Mouse (Mus musculus): ENCODE measurements around the gene Psmb9.
A peak's percentile ranks its signal among the peaks of the same experiment; 100 is the strongest.
"Not testable (repeated sequence)": the region's sequence is repeated elsewhere in the genome, so short reads cannot be mapped to it uniquely, and the experiment has no call there.

Gene Psmb9

DNA sequence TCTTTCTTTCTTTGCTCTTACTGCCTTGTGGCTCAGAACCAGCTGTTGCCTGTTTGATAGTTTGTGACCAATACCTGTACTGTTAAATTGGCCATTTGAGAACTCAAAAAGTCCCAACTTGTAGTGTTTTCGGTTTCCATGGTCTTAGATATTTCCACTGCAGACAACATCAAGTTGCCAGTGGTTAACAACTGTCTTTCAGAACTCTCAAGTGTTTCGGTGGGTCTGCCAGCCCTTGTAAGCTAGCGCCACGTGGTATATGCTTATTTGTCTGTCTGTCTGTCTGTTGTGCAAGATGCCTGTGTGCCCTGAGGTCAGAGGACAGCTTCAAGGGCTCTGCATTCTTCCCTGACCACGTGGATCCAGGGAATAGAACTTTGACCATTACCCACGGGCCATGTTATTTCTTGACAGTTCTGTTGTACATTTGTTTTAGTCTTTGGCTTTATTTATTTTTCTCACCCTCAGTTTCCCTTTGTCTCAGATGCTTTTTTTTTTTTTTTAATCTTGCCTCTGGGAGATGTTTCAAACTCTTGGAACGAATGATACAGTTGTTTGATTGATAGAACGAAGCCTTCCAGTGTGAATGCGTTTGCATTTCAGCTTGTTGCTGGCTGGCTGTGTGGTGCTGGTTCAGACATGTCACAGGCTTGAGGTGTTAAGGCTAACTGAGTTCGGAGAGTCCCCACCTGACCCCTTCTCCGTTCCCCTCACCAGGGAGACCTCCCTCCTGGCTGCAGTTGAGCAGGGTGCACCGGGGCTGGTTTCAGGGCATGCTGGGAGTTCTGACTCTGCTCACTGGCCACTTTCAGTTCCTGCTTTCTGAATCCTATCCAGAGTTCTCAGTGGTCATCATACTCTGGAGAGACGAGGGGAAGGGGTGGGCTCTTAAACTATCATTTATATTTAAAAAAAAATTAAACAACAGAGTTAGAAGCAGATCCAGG is 7.4 kb downstream of the Psmb9 start:
- no peak for DNase-seq

DNA sequence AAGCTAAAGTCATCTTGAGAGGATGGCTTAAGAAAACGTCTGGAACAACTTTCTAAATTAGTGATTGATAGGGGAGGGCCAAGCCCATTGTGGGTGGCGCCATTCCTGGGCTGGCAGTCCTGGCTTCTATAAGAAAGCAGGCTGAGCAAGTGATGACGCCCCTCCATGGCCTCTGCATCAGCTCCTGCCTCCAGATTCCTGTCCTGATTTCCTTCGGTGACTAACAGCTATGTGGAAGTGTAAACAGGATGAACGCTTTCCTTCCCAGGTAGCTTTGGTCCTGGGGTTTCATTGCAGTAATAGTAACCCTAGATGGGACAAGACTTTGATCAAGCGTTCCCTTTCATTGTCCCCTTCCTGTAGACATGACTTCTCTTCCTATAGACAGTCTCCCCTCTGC is 8.5 kb downstream of the Psmb9 start:
- no peak for DNase-seq

DNA sequence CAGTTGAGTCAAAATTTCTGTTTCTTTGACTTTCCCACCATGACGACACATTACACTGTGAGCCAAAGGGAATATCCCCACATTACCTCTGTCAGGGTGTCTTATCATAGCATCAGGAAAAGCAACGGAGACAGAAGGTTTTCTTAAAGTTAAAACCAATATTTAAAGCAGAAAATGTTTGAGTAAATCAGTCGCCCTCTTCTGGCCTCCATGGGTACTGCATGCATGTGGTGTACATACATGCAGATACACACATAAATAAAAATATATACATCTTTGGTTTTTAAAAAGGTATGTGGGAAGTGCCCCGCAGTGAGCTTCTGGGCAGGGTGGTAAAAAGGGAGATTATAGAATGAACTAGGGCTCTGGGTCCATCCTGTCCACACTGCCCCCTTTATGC is 10.4 kb downstream of the Psmb9 start:
- DNase-seq: no peak

DNA sequence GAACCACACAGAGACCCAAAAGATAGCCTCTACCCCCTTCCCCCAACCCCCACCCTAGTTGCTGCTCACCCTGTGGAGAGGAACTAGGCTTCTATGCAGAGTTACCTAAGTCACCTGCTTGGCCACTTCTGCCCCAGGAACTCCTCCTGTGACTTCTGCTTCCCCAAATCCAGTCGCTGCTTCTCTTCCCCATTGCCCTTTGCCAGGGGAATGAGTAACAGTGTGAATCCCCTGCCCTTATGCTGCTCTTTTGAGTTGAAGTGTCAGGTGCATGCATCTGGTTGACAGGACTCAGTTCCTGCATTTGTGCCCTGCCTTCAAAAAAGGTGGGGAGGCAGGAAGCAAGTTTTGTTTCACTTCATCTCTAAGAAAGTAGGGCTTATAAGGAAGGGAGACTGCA is 13.5 kb downstream of the Psmb9 start:
- DNase-seq: no peak

DNA sequence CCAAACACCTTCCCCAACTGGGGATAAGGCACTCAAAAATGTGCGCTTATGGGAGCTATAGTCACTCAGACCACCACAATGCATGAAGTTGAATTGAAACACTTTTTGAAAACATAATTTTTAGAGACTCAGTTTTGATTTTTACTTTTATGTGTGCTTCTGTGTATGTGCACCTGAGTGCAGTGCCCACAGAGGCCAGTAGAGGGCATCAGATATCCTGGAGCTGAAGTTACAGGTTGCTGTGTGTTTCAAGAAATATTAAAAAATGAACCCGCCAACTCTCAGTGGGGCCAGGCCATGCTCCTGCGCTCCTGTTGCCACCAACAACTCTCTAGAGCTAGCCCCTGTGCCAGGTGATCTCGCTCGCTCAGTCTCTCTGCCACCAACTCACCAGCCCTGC is 15.0 kb downstream of the Psmb9 start:
- DNase-seq: no peak

DNA sequence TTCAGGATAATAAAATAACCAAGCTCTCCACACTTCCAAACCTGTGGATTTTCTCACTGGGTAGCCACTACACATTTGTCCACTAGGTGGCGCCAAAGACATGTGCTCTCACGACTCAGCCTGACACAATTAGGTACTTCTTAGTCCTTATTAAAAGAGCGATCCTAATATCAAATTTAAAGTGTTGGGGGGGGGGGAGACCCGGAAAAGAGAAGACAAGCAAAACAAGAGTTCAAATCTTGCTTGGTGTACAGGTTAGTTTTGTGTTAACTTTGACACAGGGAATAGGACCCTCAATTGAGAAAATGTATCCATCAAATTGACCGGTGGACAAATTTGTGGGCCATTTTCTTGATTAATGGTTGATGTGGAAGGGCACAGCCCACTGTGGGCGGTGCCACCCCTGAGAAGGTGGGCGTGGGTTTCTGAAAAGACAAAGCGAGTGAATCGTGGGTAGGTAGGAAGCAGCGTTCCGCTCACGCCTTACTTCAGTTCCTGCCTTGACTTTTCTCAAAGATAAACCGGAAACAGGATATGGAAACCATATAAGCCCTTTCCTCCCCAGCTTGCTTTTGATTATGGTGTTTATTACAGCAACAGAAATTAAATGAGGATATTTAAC is 16.6 kb downstream of the Psmb9 start:
- peak; percentile 74 to 83 for DNase-seq

DNA sequence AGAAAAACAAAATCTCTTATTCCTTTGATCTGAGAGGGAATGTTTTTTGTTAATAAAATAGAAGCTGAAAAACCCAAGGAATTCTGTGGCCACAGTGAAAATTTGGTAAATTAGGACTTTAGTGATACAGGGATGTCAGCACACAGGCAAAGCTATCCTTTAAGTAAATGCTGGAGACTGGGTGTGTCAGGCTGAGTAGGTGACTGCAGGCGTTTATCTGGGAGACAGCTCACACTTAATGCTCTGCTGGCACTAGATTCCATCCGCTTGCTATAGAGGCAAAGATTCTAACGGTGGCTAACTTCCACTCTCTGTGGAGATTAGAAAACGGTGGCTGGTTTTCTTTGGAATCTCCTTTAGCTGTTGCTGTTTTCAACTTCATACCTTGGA is 17.1 kb downstream of the Psmb9 start:
- no peak for DNase-seq

DNA sequence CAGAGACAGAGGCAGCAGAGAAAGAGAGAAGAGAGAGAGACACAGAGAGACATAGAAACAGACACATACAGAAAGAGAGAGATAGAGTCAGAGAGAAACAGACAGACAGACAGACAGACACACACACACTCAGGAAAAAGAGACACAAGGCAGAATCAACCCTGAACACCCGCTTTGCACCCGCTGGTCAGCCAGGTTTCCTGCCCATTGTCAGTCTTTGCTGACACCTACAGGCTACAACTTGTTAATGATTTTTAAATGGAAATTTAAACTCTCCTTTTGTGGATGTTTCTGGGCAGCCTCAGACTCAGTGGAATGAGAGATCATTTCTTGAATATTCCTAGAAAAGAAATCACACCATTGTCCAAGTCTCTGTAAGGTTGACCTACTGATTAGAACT is 18.3 kb downstream of the Psmb9 start:
- peak; percentile 14 to 28 for DNase-seq

DNA sequence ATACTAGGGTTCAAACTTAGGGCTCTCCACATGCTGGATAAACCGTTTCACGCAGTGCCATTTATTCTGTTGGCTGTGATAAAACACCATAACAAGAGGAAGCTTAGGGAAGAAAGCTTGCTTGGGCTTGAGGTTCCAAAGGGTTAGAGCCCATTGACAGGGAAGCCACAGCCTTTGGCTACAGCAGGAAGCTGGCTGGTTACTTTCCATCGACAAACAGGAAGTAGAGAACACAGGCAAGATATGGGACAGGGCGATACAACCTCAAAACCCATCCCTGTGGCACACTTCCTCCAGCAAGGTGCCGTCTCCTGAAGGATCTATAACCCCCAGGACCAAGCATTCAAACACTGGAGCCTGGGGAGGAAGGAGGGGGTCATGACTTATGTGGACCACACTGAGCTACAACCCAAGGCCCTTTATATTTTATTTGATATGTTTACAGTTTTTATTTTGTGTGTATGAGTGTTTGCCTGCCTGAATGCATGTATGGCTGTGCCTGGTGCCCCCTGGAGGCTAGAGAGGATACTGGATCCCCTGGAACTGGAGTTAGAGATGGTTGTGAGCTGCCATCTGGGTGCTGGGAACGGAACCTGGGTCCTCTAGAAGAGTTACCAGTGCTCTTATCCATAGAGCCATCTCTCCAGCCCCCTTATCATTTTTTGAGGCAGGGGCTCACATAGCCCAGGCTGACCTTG is 22.4 kb downstream of the Psmb9 start:
- no peak for DNase-seq

DNA sequence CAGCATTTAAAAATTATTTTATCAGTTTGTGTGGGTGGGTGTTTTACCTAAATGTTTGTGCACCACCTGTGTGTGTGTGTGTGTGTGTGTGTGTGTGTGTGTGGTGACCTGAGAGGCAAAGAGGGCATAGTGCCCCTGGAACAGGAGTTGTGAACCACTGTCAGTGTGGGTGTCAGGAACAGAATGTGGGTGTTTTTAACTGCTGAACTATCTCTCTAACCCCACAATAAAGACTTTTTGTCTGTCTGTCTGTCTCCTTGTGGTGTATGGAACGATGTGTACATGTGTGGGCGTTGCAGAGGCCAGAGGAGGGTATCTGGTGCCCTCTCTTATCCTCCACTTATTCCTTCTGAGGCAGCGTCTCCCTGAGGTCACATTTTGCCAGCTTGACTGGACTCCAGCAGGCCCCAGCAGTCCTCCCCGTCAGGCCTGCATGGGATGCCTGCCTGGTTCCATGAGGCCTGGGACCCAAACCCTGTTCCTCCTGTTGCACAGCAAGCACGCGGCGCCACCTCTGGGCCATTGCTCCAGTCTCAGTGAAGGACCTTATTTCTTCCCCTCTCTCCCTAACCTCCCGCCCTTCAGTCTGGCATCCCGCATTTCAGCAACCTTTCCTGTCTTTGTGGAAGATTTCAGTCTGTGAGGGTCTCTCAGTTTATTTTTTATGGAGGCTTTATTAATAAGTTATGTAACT is 23.2 kb downstream of the Psmb9 start:
- no peak for DNase-seq

DNA sequence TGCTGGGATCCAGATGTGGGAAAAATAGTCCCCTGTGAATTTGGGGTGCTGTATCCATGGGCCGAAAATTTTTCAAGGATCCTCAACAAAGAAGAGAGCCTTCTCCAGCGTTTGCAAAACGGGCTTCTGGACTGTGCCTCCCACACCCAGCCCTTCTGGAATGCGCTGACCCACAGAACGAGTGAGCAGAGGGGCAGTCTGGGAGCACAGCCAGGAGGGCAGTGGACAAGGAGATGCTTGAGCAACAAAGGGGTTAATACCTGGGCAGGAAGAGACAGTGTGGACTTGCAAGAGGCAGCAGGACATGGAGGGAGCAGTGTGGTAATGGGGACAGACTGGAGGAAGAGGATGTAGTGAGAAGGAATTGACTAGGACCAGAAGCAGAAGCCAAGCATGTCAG is 32.0 kb downstream of the Psmb9 start:
- DNase-seq: no peak

DNA sequence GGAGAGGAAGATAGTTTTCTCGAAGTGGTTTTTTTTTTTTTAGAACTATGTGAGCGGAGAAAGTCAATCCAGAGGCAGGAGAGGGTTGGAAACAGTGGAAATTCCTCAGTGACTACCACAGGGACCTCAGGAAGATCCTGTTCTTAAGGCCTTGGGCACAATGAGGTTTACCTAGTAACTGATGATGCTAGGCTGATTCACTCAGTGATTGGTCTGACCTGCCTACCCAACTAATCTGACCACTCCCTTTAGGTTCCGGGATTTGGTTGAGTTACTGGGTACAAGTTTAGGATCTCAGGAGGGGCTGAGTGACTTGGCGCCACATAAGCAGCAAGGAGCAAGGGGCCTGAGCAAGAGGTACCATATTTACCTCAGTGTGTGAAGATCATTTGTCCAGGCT is 34.6 kb downstream of the Psmb9 start, which contains the start of gene H2-DMb1:
TSS of gene H2-DMb1 (plus strand) at position 150 of the 400 bp plus-strand sequence.
- DNase-seq: no peak

DNA sequence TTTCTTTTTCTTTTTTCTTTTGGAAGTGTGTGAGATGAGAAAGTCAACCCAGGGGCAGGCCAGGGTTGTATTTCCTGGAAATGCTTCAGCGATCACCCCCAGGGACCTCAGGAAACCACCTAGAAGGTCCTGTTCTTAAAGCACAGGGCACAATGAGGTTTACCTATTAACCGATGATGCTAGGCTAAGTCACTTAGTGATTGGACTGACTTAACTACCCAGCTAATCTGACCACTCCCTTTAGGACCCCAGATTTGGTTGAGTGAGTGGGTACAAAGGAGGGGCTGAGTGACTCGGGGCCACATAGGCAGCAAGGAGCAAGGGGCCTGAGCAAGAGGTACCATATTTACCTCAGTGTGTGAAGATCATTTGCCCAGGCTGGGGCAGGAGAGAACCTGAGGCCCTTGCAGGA is 42.6 kb downstream of the Psmb9 start:
- no peak for DNase-seq

DNA sequence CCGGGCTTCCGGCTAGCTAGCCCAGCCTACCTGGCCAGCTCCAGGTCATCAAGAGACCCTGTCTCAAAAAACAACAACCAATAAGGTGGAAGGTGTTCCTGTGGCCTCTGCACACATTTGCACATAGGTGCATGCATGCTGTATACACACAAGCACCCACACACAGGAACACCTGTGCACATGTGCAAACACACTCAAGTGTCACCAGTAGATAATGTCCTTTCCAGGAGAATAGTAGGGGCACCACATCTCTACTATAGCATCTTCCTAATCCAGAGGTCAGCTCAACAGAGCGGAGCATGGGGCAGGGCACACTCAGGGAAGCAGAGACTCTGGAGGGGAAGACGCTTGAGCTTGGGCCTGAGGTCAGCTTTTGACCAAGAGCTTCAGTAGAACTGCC is 43.3 kb downstream of the Psmb9 start:
- not testable (repeated sequence) for DNase-seq

DNA sequence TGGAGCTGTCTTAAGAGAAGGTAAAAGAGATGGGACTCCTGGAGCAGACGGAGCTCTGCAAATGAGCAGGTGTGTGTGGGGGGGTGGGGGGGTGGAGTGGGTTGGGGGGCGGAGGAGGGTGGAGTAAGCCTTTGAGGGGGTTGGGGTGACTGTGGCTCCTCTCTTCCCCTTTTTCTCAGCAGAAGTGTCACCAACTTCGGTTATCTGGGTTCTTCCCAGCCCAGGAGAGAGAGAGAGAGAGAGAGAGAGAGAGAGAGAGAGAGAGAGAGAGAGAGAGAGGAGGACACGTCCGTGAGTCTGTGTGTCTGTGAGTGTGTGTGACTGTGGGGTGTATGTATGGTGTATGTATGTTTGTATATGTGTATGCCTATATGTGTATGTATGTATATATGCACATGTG is 44.1 kb downstream of the Psmb9 start:
- DNase-seq: no peak

DNA sequence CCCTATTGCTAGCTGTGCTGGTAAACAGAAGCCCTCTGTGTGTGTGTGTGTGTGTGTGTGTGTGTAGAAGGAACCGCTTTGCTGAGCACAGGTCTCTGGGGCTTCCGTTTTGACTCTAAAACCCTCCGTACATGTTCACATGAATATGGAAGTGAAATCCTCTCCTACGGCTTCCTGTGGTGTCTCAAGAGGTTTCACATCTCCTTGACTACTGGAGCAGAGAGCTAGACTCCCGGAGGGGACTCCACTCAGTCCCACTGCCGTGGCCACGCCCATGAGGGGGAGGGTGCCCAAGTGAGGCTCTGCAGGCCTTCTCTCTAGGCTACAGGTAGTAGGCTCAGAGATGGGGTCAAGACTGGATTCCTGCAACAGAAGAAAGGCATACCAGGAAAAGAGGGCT is 44.5 kb downstream of the Psmb9 start, which contains the start of gene H2-DMb2:
TSS of gene H2-DMb2 (plus strand) at position 275 of the 400 bp plus-strand sequence.
- DNase-seq: no peak

DNA sequence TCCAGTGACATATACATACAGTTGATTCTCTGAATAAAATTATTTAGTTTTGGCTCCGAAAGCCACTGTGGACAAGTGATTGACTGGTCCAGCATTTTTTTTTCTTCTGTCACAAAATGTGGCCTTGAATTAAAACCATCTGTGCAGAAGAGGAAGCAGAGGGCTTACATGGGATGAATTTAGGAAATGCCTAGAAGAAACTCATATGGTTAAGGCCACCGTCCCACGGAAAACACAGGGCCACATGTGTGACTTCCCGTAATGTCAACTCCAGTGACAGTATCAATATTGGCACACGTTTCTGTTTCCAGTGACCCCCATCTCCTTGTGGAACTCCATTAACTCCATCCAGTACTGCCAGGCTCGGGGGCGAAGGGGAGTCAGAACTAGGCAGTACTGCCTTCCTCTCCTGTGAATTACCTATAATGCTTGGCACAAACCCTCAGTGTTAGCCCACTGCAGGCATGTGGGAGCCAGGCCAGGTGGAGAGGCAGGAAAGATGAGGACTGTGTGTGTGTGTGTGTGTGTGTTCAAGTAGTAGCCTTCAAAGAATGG is 45.0 kb downstream of the Psmb9 start:
- DNase-seq: no peak

DNA sequence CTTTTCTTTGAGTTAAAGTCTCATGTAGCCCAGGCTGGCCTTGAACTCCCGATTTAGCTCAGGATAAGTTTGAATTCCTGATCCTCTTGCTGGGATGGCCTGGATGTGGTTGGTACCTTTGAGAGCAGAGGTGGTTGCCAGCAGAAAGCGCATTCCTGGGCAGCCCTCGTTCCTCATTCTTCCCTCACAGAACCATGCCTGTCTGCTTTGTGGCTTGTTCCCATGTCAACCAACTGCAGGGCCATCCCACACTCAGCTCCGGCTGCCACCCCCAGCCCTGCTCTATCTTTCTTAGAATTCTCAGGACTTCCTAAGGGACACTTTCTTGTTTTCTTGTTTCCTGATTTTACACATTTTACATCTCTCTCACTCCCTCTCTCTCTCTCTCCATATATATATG is 46.1 kb downstream of the Psmb9 start:
- no peak for DNase-seq

DNA sequence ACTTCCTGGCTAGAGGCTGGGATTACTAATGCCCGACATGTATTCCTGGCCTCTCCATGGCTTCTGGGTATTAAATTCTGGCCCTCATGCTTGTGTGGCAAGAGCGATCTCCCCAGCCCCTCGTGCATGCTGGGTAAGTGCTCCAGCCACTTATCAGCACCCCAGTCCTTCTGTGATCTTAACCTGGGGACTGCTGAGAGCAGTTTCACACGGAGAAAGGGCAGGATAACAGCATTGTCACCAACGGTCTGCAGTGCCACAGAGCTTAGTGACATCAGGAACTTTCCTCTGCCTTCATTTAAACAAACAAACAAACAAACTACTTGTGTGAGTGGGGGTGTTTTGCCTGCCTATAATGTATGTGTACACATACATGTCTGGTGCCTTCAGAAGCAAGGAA is 47.3 kb downstream of the Psmb9 start:
- no peak for DNase-seq

DNA sequence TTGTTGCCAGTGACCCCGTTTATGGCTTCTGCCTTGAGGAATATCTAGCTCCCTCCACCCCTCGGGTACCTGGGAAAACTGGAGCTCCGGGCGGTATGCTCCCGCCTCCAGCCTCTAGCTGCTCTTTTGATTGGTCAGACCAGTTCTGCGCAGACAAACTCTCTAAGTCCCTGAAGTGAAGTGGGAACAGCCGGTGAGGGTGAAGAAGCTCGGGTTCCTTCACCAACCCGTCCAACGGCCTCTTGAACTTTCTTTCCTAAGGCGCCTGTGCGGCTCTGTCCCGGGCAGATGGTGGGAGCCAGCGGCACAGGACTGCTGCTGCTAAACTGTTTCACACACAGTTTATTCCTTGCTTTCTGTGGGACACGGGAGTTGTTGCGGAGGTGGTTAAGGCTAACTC is 48.1 kb downstream of the Psmb9 start:
- no peak for DNase-seq

DNA sequence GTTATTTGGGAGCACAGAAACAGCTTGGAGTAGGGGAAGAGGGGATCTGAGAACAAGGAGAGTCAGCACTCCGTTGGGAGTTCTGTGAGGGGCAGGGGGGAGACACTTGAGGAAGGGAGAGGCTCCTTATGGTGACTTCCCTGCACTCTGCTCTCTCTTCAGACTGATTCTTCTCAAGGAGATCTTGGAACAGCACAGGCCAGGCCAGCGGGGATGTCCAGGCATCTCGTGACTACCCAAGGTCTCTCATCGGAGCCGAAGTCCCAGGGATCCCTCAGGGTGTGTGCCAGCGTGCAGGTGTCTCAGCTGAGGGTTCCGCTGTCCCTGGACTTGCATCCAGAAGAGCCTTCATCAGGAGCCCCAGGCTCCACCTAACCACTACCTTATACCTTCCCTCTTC is 48.9 kb downstream of the Psmb9 start:
- DNase-seq: no peak

DNA sequence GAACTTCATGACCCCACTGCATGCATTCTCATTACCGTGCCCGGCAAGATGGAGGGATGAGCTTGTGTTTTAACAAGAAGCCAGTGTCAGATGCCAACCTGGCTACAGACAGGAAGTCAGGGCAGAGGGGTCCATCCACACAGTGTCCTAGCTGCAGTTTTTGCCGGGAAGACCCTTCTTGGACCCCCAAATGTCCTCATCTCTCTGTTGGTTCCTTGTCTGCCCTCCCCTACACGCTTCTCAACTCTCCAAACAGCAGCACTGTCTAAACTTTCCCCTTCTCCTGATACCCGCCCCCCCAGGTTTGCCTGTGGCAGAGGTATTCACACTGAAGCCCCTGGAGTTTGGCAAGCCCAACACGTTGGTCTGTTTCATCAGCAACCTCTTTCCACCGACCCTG is 50.0 kb downstream of the Psmb9 start:
- no peak for DNase-seq
